Mouse (Mus musculus): ENCODE data around the gene Slc37a3.
"Not testable (repeated sequence)": the region's sequence is repeated elsewhere in the genome, so short reads cannot be mapped to it uniquely, and the experiment has no call there.

The Slc37a3 gene

GRCm38 (mm10) chr6:39377311-39377827 is at the start of gene Slc37a3:
TSS of gene Slc37a3 (minus strand) at chr6:39377675.
- DNase-seq (ENCODE audit: low spot score) = peak; percentile 75

- no peak for DNase-seq (ENCODE audit: low spot score)
These were observed 49.2 kb upstream of the Slc37a3 start for GRCm38 (mm10) chr6:39426725-39427124.

GRCm38 (mm10) chr6:39425181-39425580 is 47.7 kb upstream of the Slc37a3 start:
- DNase-seq (ENCODE audit: low spot score) = no peak

GRCm38 (mm10) chr6:39423686-39424085 is 46.2 kb upstream of the Slc37a3 start:
- no peak for DNase-seq (ENCODE audit: low spot score)

- no peak for DNase-seq (ENCODE audit: low spot score)
These were observed 45.7 kb upstream of the Slc37a3 start for GRCm38 (mm10) chr6:39423130-39423551.

GRCm38 (mm10) chr6:39420867-39421266 is 43.4 kb upstream of the Slc37a3 start:
- DNase-seq (ENCODE audit: low spot score) = no peak

- peak; percentile 75 for DNase-seq (ENCODE audit: low spot score)
These were observed 42.6 kb upstream of the Slc37a3 start, which contains the start of gene Mkrn1 for GRCm38 (mm10) chr6:39419851-39420721. TSS of gene Mkrn1 (minus strand) at chr6:39420462.

- no peak for DNase-seq (ENCODE audit: low spot score)
These were observed 41.9 kb upstream of the Slc37a3 start for GRCm38 (mm10) chr6:39419386-39419850.

- not testable (repeated sequence) for DNase-seq (ENCODE audit: low spot score)
These were observed 39.2 kb upstream of the Slc37a3 start for GRCm38 (mm10) chr6:39416654-39417053.

GRCm38 (mm10) chr6:39415762-39416161 is 38.3 kb upstream of the Slc37a3 start:
- DNase-seq (ENCODE audit: low spot score) = peak; percentile 14

GRCm38 (mm10) chr6:39414106-39414505 is 36.6 kb upstream of the Slc37a3 start:
- DNase-seq (ENCODE audit: low spot score) = peak; percentile 6

- no peak for DNase-seq (ENCODE audit: low spot score)
These were observed 29.0 kb upstream of the Slc37a3 start for GRCm38 (mm10) chr6:39406480-39406879.

- DNase-seq (ENCODE audit: low spot score) = no peak
These were observed 25.7 kb upstream of the Slc37a3 start for GRCm38 (mm10) chr6:39403136-39403535.

- no peak for DNase-seq (ENCODE audit: low spot score)
These were observed 22.9 kb upstream of the Slc37a3 start for GRCm38 (mm10) chr6:39400343-39400742.

- DNase-seq (ENCODE audit: low spot score) = no peak
These were observed 20.9 kb upstream of the Slc37a3 start for GRCm38 (mm10) chr6:39398342-39398741.

- no peak for DNase-seq (ENCODE audit: low spot score)
These were observed 19.6 kb upstream of the Slc37a3 start for GRCm38 (mm10) chr6:39397046-39397445.

GRCm38 (mm10) chr6:39395916-39396315 is 18.4 kb upstream of the Slc37a3 start:
- no peak for DNase-seq (ENCODE audit: low spot score)

- no peak for DNase-seq (ENCODE audit: low spot score)
These were observed 18.0 kb upstream of the Slc37a3 start for GRCm38 (mm10) chr6:39395471-39395870.

GRCm38 (mm10) chr6:39389988-39390387 is 12.5 kb upstream of the Slc37a3 start:
- DNase-seq (ENCODE audit: low spot score) = no peak

GRCm38 (mm10) chr6:39381125-39381880 is 3.8 kb upstream of the Slc37a3 start, which contains the start of gene Rab19:
TSS of gene Rab19 (plus strand) at chr6:39381175.
- DNase-seq (ENCODE audit: low spot score) = no peak

GRCm38 (mm10) chr6:39380276-39380675 is 2.8 kb upstream of the Slc37a3 start:
- DNase-seq (ENCODE audit: low spot score) = no peak

- no peak for DNase-seq (ENCODE audit: low spot score)
These were observed 2.3 kb upstream of the Slc37a3 start for GRCm38 (mm10) chr6:39379749-39380148.

Data from MN1 (cell line).